Mouse (Mus musculus) thymus, adult 18-20 months (tissue): Measurements from ENCODE around the gene Ifitm5.

ENCODE experiments used
- DNase-seq, 2 experiments: peaks; one replicate each; pipeline ENCODE4 v3.0.0; 2022; ENCODE audit warnings: mixed read lengths in 2 of 2

Gene Ifitm5

GRCm38 (mm10) chr7:140961416-140961815 lies 11.3 kb upstream of the Ifitm5 start:
- no peak for DNase-seq

DNA sequence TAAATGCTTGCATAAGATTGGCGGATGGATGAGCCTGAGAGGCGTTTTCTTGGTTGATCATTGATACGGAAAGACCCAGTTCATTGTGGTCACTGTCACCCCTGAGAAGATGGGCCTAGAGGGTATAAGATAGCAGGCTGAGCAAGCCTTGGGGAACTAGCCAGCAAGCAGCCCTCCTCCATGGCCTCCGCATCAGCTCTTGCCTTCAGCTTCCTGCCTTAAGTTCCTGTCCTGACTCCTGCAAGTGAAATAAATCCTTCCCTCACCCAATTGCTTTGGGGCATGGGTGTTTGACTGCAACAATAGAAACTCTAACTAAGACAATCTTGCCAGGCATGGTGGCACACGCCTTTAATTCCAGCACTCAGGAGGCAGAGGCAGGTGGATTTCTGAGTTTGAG lies 9.9 kb upstream of the Ifitm5 start:
- DNase-seq = no peak

DNA sequence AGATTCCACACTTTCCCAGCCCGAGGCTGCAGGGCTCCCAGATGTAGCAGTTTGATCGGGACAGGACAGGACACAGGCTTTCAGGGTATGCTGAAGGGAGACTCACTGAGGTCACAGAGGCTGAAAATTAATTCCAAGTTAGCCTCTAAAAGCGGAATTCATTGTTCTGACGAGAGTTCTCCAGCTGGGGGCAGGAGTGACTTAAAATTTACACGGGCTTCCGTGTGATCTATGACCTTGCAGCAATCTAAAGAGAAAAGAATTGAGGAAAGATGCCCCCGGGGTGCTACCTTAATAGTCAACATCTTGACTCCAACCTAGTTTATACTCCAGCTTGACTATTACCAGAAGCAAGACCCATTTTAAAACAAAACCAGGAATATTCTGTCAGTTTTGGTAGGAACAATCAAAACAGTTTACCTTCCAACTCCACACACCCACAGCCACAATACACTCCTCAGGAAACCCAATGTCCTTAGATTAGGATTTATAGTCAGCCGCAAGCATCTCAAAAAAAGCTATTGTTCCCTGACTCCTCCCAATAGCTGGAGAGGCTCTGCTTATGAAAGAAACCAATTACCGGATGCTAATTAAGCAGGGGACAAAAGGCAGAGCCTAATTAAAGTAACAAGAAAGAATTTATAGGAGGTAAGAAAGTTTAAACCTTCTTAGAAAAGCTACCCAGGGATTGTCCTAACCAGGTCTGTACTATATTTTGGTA lies 9.2 kb upstream of the Ifitm5 start:
- DNase-seq = no peak

- no peak for DNase-seq
These were observed 6.4 kb upstream of the Ifitm5 start for GRCm38 (mm10) chr7:140956556-140956869.

DNA sequence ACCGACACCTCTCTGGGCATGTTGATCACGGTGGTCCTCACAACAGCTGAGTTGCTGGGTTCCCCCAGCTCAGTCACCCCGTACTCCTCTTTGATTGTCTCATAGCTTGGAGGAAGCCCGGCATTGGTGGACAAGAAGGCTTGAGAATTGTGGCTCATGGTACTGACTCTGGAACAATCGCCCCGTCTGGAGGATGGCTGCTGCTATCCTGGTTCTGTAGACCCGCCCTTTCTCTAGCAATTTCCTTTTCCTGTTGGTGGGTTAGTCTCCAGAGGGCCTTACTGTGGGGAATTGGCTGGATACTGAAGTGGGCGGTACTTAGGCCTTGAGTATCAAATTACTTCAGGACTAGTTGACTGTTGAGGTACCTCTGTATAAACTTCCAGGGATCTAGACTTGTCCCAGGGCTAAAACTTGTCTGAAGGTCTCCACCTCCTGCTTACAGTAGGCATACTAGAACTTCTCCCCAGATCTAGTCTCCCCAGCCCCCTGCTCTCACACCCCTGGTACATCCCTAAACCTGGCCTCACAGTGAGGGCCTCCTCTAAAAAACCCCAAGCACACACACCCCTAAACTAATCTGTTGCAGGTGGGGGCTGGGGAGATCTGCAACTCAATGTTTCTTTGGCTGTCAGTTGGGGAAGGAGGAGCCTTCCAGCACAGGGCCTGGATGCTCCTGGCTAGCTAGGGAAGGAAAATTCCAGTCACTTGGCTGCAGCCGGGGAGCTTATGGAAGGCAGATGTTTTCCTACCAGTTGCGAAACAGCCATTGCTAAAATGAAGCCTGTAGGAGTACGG lies 5.9 kb upstream of the Ifitm5 start, which contains the start of the genes Gm45717 and Ifitm2:
Gene Gm45717 (minus strand): TSS at position 180 of the 798 bp plus-strand sequence.
Gene Ifitm2 (minus strand): TSS at position 230 of the 798 bp plus-strand sequence.
- DNase-seq = no peak

GRCm38 (mm10) chr7:140955342-140955741 lies 5.3 kb upstream of the Ifitm5 start:
- DNase-seq = no peak

DNA sequence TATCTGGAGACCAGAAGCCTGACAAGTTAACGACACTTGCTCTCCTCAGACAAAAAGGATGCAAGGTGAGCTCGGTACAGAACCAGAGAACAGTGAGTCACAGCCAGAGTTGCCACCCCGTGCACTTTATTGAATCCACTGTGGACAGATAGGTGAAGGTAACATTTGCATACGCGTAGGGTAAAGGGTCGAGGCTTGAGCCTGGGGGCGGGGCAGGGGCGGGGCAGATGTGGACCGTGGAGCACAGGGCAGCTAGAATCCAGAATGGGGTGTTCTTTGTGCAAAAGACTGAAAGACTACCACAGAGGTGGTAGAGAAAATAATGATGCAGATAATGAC lies 4.6 kb upstream of the Ifitm5 start:
- no peak for DNase-seq

DNA sequence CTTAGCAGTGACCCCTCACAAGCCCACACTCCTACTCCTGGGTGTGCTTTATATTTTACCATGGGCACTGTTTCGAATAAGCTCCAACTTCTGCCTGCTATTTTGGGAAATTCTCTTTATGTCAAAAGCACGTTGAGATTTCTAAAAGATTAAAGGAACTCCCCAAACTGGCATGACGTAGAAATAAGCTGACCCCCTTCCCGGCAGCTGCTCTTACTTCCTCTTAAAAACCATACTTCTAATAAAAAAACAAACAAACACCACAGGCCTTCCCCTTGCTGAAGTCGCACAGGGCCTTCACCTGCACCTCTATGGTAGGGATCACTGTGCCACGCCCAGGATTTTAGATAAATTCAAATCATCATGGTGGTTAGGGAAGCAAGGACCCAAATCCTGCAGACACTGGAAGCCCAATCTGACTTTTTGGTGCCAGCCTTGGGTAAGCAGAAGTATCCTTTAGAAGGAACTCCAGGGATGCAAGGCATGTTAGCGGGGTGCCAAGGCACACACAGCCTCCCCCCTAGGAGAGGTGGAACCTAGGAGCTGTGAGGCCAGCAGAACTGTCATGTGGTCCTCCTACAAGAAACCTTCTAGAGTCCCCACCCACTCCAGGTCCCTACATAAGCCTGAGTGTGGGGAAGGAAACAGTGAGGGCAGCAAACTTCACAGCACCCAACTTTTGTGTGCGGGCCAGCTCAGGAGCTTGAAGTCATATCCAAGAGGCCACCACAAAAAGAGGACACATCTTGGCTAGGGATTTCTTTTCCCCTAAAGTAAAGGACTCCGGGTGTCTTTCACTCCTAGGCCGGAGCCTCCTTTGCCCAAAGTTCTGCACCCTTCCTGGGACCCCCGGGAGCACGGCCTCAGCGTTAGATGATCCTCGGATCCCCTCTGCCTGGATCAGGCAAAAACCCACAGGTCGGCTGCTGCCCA lies 4.0 kb upstream of the Ifitm5 start:
- no peak for DNase-seq

DNA sequence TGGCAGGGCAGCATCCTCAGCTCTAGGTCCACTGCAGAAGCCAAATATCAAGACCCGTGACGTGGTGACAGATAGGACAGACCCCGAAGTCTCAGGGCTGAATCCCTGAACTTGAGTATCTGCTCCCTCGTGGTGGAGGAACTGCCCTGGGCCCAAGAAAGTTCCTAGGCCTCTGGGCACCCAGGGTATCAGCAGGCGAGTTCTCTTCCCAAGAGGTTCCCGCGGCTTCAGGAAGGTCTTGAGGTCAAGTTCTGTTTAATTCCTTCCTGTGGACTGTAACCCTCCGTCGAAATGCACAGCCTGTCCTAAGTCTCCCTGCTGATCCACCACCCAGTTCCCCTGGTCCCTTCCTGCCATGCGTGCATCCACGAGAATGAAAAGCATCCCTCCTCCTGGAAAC lies 3.0 kb upstream of the Ifitm5 start:
- no peak for DNase-seq

DNA sequence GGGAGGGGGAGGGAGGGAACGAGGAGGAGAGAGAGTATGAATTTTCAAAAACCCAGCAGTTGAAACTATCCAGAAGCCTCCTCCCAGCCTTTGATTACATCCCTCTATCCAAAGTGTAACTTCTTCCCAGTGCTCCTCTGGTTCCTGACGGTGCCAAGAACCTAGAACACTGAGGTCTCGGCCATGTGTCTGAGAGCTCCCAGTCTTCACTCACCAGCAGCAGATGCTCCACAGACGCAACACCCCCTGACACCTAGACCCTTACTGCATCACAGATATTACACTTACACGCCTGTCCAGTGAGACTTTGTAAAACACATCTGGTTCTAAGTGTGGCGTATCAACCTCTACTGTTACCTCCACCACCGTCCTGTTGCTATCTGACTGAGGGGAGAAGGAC lies 2.4 kb upstream of the Ifitm5 start:
- no peak for DNase-seq

DNA sequence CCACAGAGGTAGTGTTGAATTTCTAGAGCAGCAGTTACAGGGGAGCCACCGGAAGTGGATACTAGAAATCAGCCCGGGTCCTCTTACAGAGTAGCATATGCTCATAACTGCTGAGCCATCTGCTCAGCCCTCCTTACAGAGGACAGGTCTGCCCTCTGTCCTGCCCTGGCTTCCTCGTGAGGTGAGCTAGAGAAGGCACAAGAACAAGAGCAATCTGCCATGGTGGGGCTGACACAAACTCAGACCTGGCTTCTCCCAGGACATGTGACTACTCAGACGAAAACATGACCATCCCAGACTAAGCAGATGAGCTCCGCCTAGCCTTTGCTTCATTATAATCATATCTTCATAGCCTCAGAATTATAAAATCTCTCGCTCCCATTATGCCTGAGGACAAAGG lies 1.7 kb upstream of the Ifitm5 start:
- no peak for DNase-seq

DNA sequence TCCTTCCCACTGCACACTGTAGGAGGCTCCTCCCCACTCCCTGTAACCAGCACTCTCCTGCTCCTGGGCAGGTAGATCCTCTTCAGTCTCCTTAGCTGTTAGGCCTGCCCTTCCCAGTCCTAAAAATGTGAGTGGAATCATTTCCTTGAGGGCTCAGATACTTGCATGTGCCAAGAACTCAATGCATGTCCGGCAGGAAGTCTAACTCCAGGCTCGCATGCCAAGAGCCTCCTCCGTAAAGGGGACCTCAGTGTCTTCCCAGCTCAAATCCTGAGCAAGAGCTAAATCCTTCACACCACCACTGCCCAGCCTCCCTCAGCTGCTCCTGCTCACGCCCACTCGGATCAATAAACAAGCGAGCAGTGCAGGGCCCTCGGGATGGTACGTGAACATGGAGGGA lies 960 bp upstream of the Ifitm5 start:
- no peak for DNase-seq

GRCm38 (mm10) chr7:140949255-140949654 lies 836 bp downstream of the Ifitm5 start:
- DNase-seq = no peak

- no peak for DNase-seq
These were observed 1.9 kb downstream of the Ifitm5 start for GRCm38 (mm10) chr7:140948161-140948560.

GRCm38 (mm10) chr7:140946980-140947379 lies 3.1 kb downstream of the Ifitm5 start:
- no peak for DNase-seq

GRCm38 (mm10) chr7:140946311-140946710 lies 3.8 kb downstream of the Ifitm5 start:
- no peak for DNase-seq

- DNase-seq = no peak
These were observed 4.8 kb downstream of the Ifitm5 start for GRCm38 (mm10) chr7:140945247-140945646.

DNA sequence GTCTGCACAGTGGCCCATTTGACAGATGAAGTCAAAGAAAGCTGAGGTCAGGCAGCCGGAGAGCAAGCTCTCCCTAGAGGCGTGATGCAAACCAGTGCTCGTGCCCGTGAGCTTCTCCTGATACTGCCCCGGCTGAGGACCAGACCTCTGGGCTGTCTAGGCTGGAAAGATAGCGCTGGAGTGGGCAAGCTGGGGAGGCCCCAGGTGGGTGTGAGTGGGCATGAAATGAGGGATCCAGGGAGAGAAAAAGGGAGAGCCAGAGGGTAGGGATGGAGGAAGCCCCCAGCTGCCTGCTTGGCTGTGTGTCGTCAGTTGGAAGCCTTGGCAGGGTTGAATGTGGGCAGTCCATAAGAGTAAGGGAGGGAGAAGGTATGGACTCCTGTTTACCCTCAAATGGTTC lies 5.9 kb downstream of the Ifitm5 start:
- no peak for DNase-seq

DNA sequence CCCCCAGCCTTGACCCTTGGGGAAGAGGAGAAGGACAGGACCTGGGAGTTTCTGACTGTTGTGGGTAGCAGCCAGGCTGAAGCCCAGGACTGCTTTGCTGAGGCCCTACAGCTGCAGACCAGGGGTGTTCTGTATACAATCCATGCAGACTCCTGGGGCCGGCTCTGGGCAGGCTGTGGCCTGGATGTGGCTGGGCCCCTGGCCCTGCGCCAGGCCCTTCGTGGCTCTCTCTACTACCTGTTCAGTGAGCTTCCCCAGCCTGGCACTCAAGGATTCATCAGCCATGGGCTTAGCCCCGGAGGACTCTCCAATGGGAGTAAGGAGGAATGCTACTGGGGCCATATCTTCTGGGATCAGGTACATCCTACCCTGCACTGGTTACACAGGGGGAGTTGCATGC lies 6.7 kb downstream of the Ifitm5 start:
- DNase-seq = no peak

GRCm38 (mm10) chr7:140942811-140943210 lies 7.3 kb downstream of the Ifitm5 start:
- no peak for DNase-seq

GRCm38 (mm10) chr7:140942341-140942740 lies 7.8 kb downstream of the Ifitm5 start:
- no peak for DNase-seq

- DNase-seq = peak; percentile 68 to 75
These were observed 8.7 kb downstream of the Ifitm5 start, which contains the start of gene Pgghg for GRCm38 (mm10) chr7:140941222-140942051. Pgghg (plus strand) TSS chr7:140941391.
